Mouse (Mus musculus) neural tube, embryonic 12.5 days (tissue): ENCODE measurements at regions not wholly inside any gene's neighbourhood (a gene's known extent, or its start where the extent isn't known, plus 50 kb on each side); places are given as distances from the start of the nearest gene placed in this dataset.

Source experiments
- ATAC-seq: fragments of 200-750 bp; cut with Nextera tagmentation; 2 replicates; pipeline ENCODE4 v1.8.0; 2017; ENCODE audit warnings: low read depth, mild to moderate bottlenecking, moderate TSS enrichment, moderate library complexity; ENCODE audit not compliant: low FRiP score
- H3K27ac ChIP-seq: fragments of 300-500 bp; sonication (generic); 2 replicates; pipeline ENCODE4 v1.5.1; 2016
- H3K27me3 ChIP-seq: fragments of 300-500 bp; sonication (generic); replicated peaks from 2 replicates; pipeline ENCODE4 v1.6.1; 2016; ENCODE audit warnings: mild to moderate bottlenecking
- H3K36me3 ChIP-seq: fragments of 300-500 bp; sonication (generic); 2 replicates; pipeline ENCODE4 v1.6.1; 2016; ENCODE audit warnings: mild to moderate bottlenecking
- H3K4me1 ChIP-seq: fragments of 300-500 bp; sonication (generic); 2 replicates; pipeline ENCODE4 v1.6.1; 2016
- H3K4me2 ChIP-seq: fragments of 300-500 bp; sonication (generic); replicated peaks from 2 replicates; pipeline ENCODE4 v1.6.1; 2016; ENCODE audit warnings: mild to moderate bottlenecking
- H3K4me3 ChIP-seq: fragments of 300-500 bp; sonication (generic); 2 replicates; pipeline ENCODE4 v1.5.1; 2016
- H3K9ac ChIP-seq: fragments of 300-500 bp; sonication (generic); 2 replicates; pipeline ENCODE4 v1.6.1; 2016; ENCODE audit warnings: mild to moderate bottlenecking
- H3K9me3 ChIP-seq: fragments of 300-500 bp; sonication (generic); 2 replicates; pipeline ENCODE4 v1.6.1; 2016; ENCODE audit warnings: mild to moderate bottlenecking
- WGBS: fragments of 180-500 bp; shearing (Covaris S2); methylation state at CpG from one replicate; pipeline ENCODE4 v1.1.7; 2016; 5-methylcytosine and 5-hydroxymethylcytosine counted together

DNA sequence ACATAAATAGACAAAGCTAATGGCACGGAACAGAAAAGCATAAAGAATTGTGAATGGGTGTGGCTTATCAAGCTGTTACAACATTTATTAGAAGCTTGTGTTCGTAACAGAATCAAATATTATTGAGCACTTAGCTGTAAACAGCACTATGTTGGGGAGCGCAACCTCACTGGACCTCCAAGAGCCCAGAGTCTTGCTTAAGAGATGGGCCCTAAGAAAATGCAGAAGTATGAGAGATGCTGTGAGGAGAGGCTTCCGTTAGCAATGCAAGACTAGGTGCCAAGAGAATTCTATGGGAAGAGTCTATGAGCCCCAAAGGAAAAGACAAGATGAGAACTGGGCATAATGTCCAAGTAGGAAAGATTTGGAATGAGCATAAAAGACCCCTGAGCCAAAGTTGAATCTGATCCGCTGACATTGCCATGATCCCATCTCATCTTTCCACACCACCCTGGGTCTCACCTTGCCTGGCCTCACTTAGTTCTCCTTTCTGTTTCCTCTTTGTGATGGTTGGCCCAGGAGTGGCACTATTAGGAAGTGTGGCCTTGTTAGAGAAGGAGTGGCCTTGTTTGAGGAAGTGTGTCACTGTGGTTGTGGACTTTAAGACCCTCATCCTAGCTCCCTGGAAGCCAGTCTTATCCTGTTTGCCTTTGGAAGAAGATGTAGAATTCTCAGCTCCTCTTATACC, 169.3 kb upstream of the Tyw5 start:
- H3K4me3 ChIP-seq, result no peak overlapping the region
- WGBS, result 91% methylated on average over 5 of the region's 5 CpGs

DNA sequence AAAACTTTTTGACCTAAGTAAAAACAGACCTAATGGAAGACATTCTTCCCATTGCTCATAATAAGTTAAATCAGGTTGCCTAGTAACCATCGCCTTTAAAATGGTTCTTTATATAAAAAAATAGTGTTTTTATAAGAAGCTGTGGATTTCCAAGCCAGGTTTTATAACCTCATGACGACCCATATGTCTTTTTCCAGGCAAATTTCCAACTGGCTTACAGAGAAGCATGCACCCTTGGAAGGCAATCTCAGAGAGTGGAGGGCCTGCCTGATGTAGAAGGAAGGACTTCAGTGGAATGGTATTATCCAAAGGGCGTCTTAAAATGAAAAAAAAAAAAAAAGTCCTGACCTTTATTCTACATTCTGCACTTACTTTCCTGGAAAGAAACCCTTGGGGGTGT, 172.2 kb upstream of the Tyw5 start:
- Histone ChIP-seq H3K4me2 (no peak overlapping the region), H3K9ac (no peak overlapping the region), H3K27me3 (no peaks in the 10 kb centered on the region), H3K4me3 (no peak overlapping the region), H3K9me3 (no peaks in the 10 kb centered on the region), H3K36me3 (no peaks in the 10 kb centered on the region), H3K27ac (no peak overlapping the region), H3K4me1 (no peaks in the 10 kb centered on the region)
- ATAC-seq, result no peak
- WGBS, result 76% methylated on average over 3 of the region's 3 CpGs

More for the DNA sequence above, 169.3 kb upstream of the Tyw5 start:
- Histone ChIP-seq H3K36me3 (no peaks in the 10 kb centered on the region), H3K27me3 (no peaks in the 10 kb centered on the region), H3K4me2 (no peak overlapping the region), H3K4me1 (no peaks in the 10 kb centered on the region), H3K27ac (no peak overlapping the region), H3K9ac (no peak overlapping the region), H3K9me3 (no peaks in the 10 kb centered on the region)
- no peak for ATAC-seq

DNA sequence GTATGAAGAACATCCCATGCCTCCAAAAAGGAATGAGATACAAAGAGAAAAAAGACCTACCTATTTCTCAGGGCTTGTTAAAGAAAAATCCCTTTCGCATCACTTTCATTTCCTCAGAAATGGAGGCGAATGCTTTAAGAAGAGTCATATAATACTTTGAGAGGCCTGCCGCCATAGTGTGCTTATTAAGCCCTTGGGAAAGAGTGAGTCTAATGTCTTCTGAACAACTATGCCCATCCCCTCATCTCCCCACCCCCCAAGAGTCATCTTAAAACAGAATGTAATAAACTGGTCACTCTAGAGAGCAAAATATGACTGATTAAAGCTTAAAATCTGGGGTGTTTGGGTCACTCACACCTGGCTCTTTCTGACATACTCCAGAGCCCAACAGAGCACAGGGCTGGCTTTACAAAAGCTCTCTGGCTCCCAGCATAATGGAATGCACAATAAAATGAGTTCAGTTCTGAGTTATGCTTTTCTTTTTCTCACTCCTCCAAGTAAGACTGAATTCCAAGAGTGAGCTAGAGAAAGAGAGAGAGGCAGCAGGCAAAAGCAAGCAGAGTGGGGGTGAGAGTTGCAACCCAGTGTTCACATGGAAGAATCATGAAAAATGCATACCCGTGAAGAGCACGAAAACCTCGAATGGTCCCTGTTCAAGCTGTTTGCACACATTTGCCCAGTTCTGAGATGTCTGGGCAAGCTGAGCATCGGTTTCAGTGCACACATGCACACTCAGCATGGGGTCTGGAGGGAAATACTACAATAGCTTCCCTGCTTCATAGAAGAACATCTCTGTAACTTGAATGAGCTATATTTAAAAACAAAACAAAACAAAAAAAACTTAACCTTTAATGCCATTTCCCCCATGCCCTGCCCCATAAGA, 180.0 kb upstream of the Spats2l start:
- Histone ChIP-seq H3K4me2 (no peak overlapping the region), H3K4me3 (no peak overlapping the region), H3K36me3 (no peaks in the 10 kb centered on the region), H3K9me3 (no peaks in the 10 kb centered on the region), H3K27me3 (no peaks in the 10 kb centered on the region), H3K9ac (no peak overlapping the region), H3K4me1 (no peaks in the 10 kb centered on the region), H3K27ac (no peak overlapping the region)
- 75% methylated on average over 7 of the region's 7 CpGs for WGBS
- no peak for ATAC-seq

- H3K4me1 ChIP-seq, result no peaks in the 10 kb centered on the region
- H3K9ac ChIP-seq, result no peak overlapping the region
- no peaks in the 10 kb centered on the region for H3K9me3 ChIP-seq
- no peaks in the 10 kb centered on the region for H3K36me3 ChIP-seq
- no peak overlapping the region for H3K4me3 ChIP-seq
- ATAC-seq, result no peak
- WGBS, result 68% methylated on average over 5 of the region's 5 CpGs
- H3K27me3 ChIP-seq, result no peaks in the 10 kb centered on the region
- H3K4me2 ChIP-seq, result no peak overlapping the region
- no peak overlapping the region for H3K27ac ChIP-seq
These were observed 179.1 kb upstream of the Spats2l start for GRCm38 (mm10) chr1:57594815-57595214.

DNA sequence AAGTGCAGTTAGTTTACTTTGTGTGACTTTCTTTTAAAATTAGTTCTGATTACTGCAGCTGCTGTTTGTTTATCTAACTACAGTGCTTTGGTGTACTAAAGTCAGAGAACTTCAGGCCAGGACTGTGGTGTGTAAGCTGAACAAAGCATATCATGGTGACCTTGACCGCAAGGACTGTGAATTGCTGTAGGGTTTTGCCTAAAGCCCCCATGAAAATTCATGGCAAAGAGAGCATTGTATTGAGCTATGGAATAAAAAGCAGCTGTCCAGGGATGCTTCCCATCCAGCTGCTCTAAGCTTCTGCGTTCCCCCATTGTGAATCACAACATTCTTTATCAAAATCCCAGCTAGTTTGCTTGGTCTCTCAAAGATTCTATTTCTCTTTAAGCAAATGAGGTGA, 173.0 kb upstream of the Spats2l start:
- Histone ChIP-seq H3K9me3 (no peaks in the 10 kb centered on the region), H3K27ac (no peak overlapping the region), H3K27me3 (no peaks in the 10 kb centered on the region), H3K4me3 (no peak overlapping the region), H3K4me1 (no peaks in the 10 kb centered on the region), H3K36me3 (no peaks in the 10 kb centered on the region), H3K4me2 (no peak overlapping the region), H3K9ac (no peak overlapping the region)
- 72% methylated on average over 2 of the region's 2 CpGs for WGBS
- no peak for ATAC-seq

DNA sequence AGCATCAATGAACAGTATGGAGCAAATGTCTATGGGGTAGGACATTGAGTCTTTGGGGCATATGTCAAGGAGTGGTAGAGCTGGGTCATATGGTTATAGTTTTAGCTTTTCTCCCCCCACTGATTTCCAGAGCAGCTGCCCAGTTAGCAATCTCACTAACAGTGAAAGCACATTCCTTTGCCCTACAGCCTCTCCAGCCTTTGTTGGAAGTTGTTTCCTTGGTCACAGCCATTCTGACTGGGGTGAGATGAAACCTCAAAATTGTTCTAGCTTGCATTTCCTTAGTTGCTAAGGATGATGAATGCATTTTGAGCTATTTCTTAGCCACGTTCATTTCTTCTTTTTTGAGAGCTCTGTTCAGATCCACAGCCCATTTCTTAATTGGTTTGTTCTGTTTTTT, 168.4 kb upstream of the Spats2l start:
- Histone ChIP-seq H3K4me3 (no peak overlapping the region), H3K27me3 (no peaks in the 10 kb centered on the region), H3K36me3 (no peaks in the 10 kb centered on the region), H3K4me2 (no peak overlapping the region), H3K9me3 (no peaks in the 10 kb centered on the region), H3K4me1 (no peaks in the 10 kb centered on the region; the same call in 1 of the 2 replicates), H3K9ac (no peak overlapping the region), H3K27ac (no peak overlapping the region)
- no peak for ATAC-seq
- 78% methylated on average over 1 of the region's 1 CpGs for WGBS

DNA sequence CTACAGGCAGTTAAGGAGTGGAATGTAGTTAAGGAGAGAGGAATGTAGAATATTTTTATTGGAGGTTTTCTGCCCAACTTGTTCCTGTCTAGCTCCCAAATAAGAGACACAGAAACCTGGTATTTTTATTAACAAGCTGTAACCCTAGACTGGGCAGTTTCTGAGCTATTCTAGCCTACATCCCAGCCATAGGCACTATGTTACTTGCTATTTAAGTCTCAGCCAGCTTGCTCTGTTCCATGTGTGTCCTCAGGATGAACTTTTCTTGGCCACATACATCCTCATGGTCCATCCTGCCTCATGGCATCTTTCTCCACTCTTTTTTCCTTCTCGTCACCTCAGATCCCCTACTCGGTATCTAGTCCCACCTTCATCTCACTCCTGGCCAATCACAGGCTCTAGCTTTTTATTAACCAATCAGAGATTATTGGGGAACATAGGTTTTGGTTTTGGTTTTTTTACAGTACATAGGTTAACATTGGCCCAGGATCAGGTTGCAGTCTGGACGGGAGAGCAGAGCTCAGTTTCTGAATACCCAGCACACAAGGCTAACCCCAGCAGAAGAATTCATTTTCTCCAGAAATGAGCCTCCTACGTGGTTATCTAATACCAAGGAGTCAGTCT, 167.8 kb upstream of the Spats2l start:
- no peak overlapping the region for H3K4me2 ChIP-seq
- H3K9me3 ChIP-seq, result no peaks in the 10 kb centered on the region
- no peaks in the 10 kb centered on the region for H3K36me3 ChIP-seq
- no peak overlapping the region for H3K4me3 ChIP-seq
- H3K27me3 ChIP-seq, result no peaks in the 10 kb centered on the region
- H3K9ac ChIP-seq, result no peak overlapping the region
- no peak for ATAC-seq
- no peaks in the 10 kb centered on the region; the same call in 1 of the 2 replicates for H3K4me1 ChIP-seq
- 76% methylated on average over 4 of the region's 4 CpGs for WGBS
- no peak overlapping the region for H3K27ac ChIP-seq

DNA sequence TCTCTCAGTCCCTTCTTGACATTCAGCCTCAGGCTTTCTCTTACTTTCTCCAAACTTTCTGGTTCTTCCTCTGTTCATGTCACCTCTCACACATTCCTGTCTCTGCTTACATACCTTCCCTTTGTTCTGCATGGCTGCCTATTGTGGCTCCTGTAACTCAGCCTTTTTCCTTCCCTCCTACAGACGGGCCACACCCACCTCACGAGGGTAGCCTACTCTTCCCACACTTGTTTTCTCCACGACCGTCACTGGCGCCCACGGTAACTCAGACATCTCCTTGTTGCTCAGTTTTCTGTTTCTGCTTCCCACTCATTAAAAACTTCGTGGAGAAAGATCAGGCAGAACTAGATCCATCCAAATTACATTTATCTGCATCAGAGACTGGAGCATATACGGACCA, 166.9 kb upstream of the Spats2l start:
- Histone ChIP-seq H3K36me3 (no peaks in the 10 kb centered on the region), H3K9me3 (no peaks in the 10 kb centered on the region), H3K4me3 (no peak overlapping the region), H3K9ac (no peak overlapping the region), H3K4me1 (peaks cover 1% of the 10 kb centered on the region; the same call in 1 of the 2 replicates), H3K4me2 (no peak overlapping the region), H3K27me3 (no peaks in the 10 kb centered on the region), H3K27ac (no peak overlapping the region)
- no peak for ATAC-seq
- WGBS, result 73% methylated on average over 8 of the region's 8 CpGs

- Histone ChIP-seq H3K4me2 (no peak overlapping the region), H3K27me3 (no peaks in the 10 kb centered on the region), H3K4me3 (no peak overlapping the region), H3K4me1 (peaks cover 2% of the 10 kb centered on the region; the same call in 1 of the 2 replicates), H3K27ac (no peak overlapping the region), H3K9me3 (no peaks in the 10 kb centered on the region), H3K36me3 (no peaks in the 10 kb centered on the region), H3K9ac (no peak overlapping the region)
- 46% methylated on average over 12 of the region's 12 CpGs for whole genome bisulfite sequencing
- ATAC-seq, result no peak
These were observed 166.1 kb upstream of the Spats2l start for GRCm38 (mm10) chr1:57607626-57608422.

- peaks cover 2% of the 10 kb centered on the region; the same call in 1 of the 2 replicates for H3K4me1 ChIP-seq
- H3K4me3 ChIP-seq, result no peak overlapping the region
- ATAC-seq, result no peak
- 21% methylated on average over 2 of the region's 2 CpGs for WGBS
- no peaks in the 10 kb centered on the region for H3K9me3 ChIP-seq
- H3K9ac ChIP-seq, result no peak overlapping the region
- H3K36me3 ChIP-seq, result no peaks in the 10 kb centered on the region
- no peak overlapping the region for H3K4me2 ChIP-seq
- H3K27ac ChIP-seq, result no peak overlapping the region
- no peaks in the 10 kb centered on the region for H3K27me3 ChIP-seq
These were observed 165.6 kb upstream of the Spats2l start for GRCm38 (mm10) chr1:57608423-57608679.

DNA sequence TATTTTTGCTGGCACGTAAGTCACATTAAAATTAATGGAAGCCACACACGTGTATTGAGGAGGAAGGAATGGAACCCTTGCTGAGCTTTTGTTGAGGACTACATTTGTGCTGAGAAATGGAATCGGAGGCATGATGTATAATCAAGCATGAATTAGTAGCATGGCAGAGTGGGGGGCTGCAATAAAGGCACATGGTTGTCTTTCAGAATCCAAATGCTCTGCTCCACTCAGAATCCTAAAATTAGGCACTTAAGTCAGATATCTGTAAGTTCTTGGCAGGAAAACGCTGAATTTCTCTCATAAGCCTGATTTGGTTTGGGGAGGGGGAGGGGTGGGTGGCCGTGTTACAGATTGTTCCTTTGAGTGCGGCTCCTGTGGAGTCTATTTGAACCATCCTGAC, 164.7 kb upstream of the Spats2l start:
- Histone ChIP-seq H3K36me3 (no peaks in the 10 kb centered on the region), H3K27me3 (no peaks in the 10 kb centered on the region), H3K27ac (no peak overlapping the region), H3K9ac (no peak overlapping the region), H3K9me3 (no peaks in the 10 kb centered on the region), H3K4me2 (no peak overlapping the region), H3K4me3 (no peak overlapping the region), H3K4me1 (peaks cover 2% of the 10 kb centered on the region; the same call in 1 of the 2 replicates)
- 23% methylated on average over 6 of the region's 6 CpGs for WGBS
- no peak for ATAC-seq

DNA sequence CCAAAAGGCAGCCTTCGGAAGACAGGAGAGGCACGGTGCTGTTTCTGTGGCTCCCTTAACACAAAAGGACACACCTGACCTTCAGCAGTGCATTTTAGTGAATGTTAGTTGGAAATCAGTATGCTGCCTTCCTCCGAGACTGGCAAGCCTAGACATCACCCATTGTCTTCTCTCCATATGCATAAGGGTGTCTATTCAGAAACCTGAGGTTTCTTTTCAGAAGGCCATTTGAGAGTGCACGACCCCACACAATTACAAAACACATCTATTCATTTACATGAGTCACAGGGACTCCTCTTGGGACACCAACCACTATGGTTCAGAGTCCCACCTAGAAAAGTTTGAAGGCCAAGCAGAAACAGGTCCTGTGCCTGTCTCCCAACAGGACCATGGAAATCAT, 161.8 kb upstream of the Spats2l start:
- no peak for ATAC-seq
- no peak overlapping the region for H3K9ac ChIP-seq
- 60% methylated on average over 4 of the region's 4 CpGs for WGBS
- H3K27ac ChIP-seq, result no peak overlapping the region
- H3K4me3 ChIP-seq, result no peak overlapping the region
- no peaks in the 10 kb centered on the region for H3K9me3 ChIP-seq
- peaks cover 2% of the 10 kb centered on the region; the same call in 1 of the 2 replicates for H3K4me1 ChIP-seq
- H3K4me2 ChIP-seq, result no peak overlapping the region
- no peaks in the 10 kb centered on the region for H3K36me3 ChIP-seq
- no peaks in the 10 kb centered on the region for H3K27me3 ChIP-seq
